Mouse (Mus musculus) heart, adult 11 months (tissue): ENCODE data around the gene Higd1b.

ENCODE experiments used
- DNase-seq: peaks from one replicate; pipeline ENCODE4 v3.0.0; 2022

Higd1b gene

DNA sequence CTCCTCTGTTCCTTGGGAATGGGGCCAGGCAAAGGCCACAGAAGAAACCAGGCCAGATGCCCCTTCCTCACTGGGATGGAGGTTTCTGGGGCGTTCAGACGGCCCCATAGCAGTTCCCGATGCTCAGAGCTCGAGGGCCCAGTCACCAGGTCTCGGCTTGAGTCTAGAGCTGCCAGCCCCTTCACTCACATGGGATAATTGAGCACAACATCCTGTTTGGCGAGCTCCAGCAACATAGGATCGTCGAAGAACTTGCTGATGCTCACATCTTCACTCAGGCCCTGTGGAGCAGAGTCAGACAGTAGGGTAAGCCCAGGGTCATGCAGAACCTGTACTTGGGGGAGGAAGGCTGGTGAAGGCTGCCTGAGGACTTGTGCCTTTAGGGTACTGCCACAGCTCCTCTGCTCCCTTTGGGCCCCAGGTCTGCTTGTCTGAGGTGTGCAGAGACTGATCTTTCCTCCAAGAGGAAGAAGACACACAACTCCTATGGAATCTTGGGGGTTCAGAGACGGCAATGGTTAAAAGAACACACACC is 3.0 kb downstream of the Higd1b start:
- peak; percentile 92 for DNase-seq

DNA sequence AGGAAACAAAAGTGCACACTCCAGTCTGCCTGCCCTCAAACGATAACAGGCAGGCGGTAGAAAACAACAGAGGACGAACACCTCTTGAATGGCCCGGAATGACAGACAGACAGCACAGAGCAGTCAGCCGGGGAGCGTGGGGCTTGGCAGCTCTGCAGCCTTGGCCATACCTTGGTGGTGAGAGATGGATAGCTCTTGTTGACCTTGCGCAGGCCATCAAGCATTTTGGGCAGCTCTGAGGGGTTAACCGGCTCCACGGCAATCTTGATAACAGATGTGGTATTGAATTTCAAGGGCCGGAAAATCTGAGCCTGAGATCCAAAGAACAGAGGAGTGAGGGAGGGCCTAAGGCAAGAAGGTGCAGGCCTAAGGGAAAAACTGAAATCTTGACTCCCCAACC is 10.3 kb downstream of the Higd1b start:
- DNase-seq, result no peak

DNA sequence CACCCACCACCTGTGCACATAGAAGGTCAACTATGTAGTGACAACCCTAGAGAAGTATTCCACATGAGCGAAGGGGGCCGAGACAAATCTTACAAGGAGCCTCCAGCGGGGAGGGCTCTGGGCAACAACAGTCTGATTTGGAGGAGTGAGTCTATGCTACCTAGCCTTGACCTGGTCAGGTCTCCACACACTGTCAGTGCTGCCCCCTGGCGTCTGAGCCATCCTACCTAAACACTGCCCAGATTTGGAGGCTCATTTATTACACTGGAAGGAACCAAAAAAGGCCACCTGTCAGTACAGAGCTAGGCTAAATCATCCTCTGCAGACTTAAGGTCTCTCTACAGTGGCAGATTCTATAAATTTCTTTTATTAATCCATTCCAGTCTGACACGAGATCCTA is 16.2 kb downstream of the Higd1b start:
- DNase-seq, result no peak

DNA sequence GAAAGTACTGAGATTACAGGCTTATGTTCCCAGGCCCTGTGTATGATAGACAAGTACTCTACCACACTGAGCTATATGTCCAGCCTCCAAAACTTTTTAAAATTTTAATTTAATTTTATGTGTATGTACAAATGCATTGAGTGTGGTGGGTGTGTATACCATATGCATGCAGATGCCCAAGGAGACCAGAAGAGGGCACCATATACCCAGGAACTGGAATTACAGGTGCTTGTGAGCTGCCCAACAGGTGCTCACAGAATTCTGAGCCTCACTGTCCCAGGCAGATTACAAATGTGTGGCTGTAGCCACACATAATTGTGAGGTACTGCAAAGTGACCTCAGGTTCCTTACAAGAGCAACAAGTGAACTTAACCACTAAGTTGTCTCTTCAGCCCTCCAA is 18.1 kb downstream of the Higd1b start:
- DNase-seq, result no peak

DNA sequence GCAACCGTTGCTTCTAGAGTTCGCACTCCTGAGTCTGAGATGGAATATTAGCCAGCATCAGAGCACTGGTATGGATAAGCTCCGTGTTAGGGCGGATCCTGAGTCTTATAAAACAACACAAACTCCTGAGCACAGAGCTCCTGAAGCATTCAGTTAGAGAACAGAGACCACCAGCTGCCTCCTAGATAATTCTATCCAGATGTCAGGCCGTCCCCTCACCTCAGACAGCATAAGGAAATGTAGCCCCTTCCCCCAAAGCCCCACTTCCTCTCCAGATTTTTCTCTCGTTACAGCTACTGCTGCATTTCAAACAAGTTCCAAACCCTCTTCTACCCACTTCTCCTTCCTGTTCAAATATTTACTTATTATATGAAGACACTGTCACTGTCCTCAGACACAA is 20.3 kb downstream of the Higd1b start:
- no peak for DNase-seq

DNA sequence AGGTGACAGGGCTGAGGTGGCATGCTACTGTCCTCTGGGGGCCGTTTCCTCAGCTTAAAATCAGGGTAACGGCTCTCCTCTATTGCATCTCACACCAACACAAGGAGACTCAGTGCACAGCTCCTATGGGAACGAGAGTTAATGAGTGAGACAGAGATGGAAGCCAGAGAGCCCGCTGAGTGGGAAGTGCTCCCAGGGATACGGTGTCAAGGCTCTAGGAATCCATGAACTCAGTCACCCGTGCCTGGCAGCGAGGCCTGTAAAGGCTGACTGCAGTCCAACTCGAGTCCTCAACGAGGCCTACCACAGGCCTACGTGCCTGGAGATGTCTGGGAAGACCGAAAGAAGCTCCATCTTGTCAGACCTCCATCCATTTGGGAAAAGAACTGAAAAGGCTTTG is 23.3 kb downstream of the Higd1b start:
- DNase-seq, result no peak

DNA sequence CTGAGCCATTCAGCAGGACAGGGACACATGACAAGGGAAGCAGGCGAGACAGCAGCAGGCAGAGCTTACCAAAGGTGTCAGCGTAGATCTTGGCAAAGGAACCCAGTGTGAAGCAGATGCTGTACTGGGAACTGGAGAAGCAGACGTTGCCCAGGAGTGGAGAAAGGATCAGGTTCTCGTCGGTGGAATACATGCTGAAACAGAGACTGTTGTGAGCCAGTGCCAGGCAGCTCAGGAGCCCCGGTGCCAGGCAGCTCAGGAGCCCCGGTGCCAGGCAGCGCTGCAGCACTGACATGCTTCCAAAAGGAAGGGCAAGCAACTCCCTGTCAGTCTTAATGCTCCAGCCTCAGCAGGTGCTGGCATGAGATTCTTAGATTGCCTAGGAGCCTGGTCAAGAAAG is 24.3 kb downstream of the Higd1b start:
- DNase-seq, result no peak

DNA sequence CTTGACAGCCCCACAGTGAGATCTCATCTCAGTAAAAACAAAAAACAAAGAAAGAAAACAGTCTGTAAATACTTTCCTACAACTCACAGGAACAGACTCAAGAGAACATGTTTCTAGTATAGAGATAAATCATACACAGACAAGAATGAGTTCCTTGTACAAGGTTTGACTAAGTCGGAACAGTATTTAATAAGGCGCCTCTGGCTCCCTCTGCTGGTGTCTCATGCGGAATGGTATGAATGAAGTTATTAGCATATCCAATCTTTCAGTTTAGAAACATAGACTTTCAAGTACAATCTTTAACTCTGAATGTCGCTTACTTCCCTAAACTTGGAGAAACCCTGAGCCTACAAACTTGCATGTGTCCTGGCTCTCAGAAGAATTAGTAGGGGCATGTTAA is 28.6 kb downstream of the Higd1b start:
- no peak for DNase-seq

DNA sequence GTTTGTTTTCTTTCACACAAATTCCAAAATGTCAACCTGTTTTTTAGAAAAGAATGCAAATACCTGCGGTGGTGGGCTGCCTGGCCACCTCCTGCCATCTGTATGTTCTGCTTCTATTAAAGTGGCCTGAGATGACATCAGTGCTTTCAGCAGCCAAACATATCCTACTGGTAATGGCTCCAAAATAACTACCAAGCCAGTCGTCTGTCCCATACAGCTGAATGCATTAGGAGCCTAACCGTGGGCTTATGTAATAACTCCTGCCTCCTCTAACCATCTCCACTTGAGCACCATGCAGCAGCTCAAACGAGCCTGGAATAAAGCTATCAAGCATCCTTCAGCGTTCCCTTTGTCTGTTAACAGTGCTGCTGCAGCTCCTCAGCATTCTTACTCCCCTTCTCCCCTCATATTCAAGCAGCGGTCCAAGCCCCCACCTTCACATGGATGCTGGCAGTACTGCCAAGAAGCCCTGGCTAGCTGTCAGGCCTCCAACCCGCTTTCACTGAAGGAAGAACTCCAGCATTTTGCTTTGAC is 39.2 kb downstream of the Higd1b start:
- no peak for DNase-seq

DNA sequence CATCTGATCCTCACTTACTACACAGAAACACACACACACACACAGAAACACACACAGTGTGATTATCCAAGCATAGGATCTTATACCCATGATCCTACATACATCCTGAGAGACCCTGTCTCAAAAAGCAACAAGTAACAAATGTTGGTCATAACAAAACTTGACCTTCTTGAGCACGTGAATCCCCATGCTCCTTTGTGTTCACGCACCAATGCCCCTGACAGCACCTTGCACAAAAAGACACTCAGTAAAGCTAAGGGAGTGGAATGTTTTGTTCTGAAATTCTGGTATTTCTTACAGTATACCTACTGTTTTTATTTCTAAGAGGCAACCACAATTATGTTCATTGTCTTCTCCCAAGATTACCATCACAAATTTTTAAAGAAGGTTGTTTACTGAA is 43.9 kb downstream of the Higd1b start:
- DNase-seq, result no peak

DNA sequence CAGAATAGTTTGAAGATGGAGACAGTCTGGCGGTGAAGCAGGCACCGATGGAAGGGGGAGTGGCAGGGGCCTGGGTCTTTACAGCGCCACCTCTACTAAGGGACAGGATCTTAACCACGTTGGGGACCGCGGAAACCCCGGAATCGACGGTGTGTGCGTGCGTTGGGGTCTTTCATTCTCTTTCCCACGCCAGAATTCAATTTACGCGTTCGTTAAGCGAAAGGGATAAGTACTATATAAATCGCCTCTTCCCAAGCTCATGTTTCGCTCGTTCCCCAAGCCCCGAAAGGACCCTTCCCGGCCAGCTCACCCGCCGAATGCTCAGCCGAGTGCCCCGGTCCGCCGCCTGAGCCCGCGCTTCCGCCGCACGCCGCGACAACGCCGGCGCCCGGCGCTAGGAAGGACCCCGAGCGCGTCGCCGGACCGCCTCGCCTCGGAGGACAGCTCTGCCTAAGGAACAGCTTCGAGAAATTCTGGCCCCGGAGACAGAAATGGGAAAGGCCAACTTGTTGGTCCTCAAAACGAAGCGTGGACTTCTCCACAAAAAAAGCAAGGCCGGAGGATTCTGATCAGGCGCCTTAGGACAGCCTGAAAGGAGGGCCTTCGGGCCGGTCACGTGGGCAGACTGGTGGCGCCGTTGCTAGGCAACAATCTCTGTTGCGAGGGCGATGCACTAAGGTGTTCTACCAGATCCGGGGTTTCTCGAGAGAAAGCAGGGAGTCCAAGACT is 45.1 kb downstream of the Higd1b start, which contains the start of the genes Eftud2 and Ccdc103:
Eftud2 (minus strand) TSS at position 401 of the 729 bp plus-strand sequence.
Ccdc103 (plus strand) TSS at position 620 of the 729 bp plus-strand sequence.
- DNase-seq, result peak; percentile 99

DNA sequence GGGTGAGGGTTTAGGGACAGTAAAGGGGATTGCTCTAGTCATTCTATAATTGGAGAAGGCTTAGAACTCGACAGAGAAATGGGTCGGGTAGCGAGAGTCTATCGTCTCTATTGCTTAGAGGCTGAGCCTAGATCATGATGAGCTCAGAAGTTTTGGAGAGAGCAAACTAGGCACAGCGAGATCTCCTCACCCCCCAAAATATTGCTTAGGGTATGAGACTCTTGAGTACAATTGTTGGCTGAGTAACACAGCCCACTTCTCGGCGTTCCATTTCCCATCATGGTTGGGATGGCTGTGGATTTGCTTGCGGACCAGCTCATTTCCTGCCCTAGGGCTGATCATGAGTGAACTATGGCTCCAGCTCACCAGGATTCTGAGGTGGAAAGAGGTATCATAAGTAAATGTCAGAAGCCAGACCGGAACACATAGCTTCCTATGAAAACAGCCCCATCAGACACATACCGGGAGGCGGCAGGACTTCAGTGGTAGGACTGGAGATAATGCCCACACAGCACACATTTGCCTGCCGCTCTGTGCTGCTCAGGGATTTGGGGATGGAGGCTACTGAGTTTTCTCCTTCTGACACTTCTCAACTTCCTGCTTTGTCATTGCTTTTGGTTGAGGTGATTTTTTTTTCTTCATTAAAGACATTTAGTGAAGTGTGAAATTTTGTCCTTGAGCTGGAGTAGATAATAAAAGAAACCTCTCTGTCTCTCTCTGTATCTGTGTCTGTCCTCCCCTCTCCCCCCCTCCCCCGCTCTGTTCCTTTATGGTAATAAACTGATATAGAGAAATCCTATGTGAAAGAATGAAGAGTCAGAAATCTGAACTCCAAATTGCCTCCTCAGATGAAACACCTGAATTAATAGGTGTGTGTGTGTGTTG is 45.9 kb downstream of the Higd1b start:
- no peak for DNase-seq

DNA sequence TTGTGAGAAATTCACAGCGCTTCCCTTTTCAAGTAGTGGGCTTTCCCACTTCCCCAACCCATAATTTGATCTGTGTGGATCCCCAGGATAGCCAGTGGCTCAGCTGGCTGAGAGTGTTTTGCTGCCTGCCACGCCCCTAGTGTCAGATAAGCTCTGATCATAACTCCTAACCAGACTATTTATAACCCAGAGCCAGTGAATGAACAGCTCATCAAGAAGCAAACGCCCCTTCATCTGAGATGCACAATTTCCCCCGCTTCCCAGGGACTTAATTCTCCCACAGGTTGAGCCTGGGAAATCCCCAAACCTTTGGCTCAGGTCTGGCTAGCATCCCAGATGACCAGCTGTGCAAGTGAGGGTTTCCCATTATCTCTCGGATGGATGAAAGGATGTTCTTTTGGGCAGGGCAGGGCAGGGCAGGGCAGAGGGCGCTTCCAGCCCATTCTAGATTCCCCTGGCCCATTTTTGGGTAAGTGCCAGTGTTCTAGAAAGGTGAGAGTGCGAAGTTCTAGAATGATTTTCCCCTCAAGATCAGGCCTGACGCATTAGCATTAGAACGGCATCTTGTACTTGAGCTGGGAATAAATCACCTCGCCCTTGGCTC is 49.1 kb downstream of the Higd1b start, which contains the start of gene Fam187a:
Fam187a (plus strand) TSS at position 554 of the 604 bp plus-strand sequence.
- no peak for DNase-seq

DNA sequence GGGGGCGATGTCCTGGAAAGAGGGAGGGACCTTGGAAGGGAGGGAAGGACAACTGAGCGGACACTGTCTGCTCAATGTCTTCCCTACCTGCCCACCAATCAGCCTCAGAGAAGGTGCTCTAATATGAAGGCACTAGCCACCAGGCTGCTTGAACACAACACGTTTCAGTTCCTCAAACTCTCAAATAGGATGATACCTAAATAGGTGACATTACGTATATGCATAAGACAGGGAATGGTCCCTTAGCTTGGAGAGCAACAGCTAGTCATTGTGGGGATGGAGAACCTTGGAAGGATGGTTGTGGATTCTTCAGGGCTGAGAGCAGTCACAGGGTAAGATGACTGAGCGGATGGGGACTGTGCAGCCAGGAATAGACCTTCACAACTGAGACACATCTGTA is 51.8 kb downstream of the Higd1b start:
- DNase-seq, result no peak
